Mouse (Mus musculus) thymus, postnatal 10 days (tissue): ENCODE data around the gene Slc34a1.
A peak's percentile ranks its signal among the peaks of the same experiment; 100 is the strongest.

Experiments
- DNase-seq, 2 experiments: peaks; one replicate each; pipeline ENCODE4 v3.0.0; 2021; ENCODE audit warnings: low spot score in 2 of 2

Gene Slc34a1

GRCm38 (mm10) chr13:55398088-55398487, at the start of gene Slc34a1:
Gene Slc34a1, plus strand, starts transcription at chr13:55398187.
- DNase-seq: no peak

GRCm38 (mm10) chr13:55361145-55361544, 36.8 kb upstream of the Slc34a1 start:
- no peak for DNase-seq

- no peak for DNase-seq
These were observed 36.0 kb upstream of the Slc34a1 start for GRCm38 (mm10) chr13:55361974-55362452.

GRCm38 (mm10) chr13:55362453-55363060, 35.4 kb upstream of the Slc34a1 start, which contains the start of gene Lman2:
Gene Lman2, minus strand, starts transcription at chr13:55362783.
- peak; percentile 88 to 89 for DNase-seq

- peak in 1 of 2 experiments; percentile 35 for DNase-seq
These were observed 29.6 kb upstream of the Slc34a1 start for GRCm38 (mm10) chr13:55368401-55368800.

GRCm38 (mm10) chr13:55369531-55370114, 28.4 kb upstream of the Slc34a1 start, which contains the start of gene Rgs14:
Gene Rgs14, plus strand, starts transcription at chr13:55369732.
- DNase-seq: peak; percentile 81 to 86

- no peak for DNase-seq
These were observed 27.8 kb upstream of the Slc34a1 start for GRCm38 (mm10) chr13:55370234-55370633.

- peak in 1 of 2 experiments; percentile 15 for DNase-seq
These were observed 26.8 kb upstream of the Slc34a1 start for GRCm38 (mm10) chr13:55371007-55371681.

GRCm38 (mm10) chr13:55371740-55372139, 26.2 kb upstream of the Slc34a1 start:
- no peak for DNase-seq

- DNase-seq: peak; percentile 74 to 76
These were observed 23.6 kb upstream of the Slc34a1 start for GRCm38 (mm10) chr13:55374206-55374924.

- no peak for DNase-seq
These were observed 22.1 kb upstream of the Slc34a1 start for GRCm38 (mm10) chr13:55375877-55376276.

- no peak for DNase-seq
These were observed 18.9 kb upstream of the Slc34a1 start for GRCm38 (mm10) chr13:55378907-55379580.

GRCm38 (mm10) chr13:55381790-55382189, 16.2 kb upstream of the Slc34a1 start:
- DNase-seq: no peak

GRCm38 (mm10) chr13:55390644-55391043, 7.3 kb upstream of the Slc34a1 start:
- DNase-seq: no peak

GRCm38 (mm10) chr13:55391626-55392029, 6.4 kb upstream of the Slc34a1 start:
- no peak for DNase-seq

- DNase-seq: peak in 1 of 2 experiments; percentile 60
These were observed 5.1 kb upstream of the Slc34a1 start for GRCm38 (mm10) chr13:55392933-55393332.

- no peak for DNase-seq
These were observed 1.5 kb downstream of the Slc34a1 start for GRCm38 (mm10) chr13:55399300-55400038.

- no peak for DNase-seq
These were observed 2.0 kb downstream of the Slc34a1 start for GRCm38 (mm10) chr13:55400039-55400346.

- DNase-seq: no peak
These were observed 5.3 kb downstream of the Slc34a1 start for GRCm38 (mm10) chr13:55403266-55403665.

GRCm38 (mm10) chr13:55403935-55404852, 6.2 kb downstream of the Slc34a1 start:
- DNase-seq: no peak
